Mouse (Mus musculus) neural tube, embryonic 10.5 days (tissue): ENCODE results near the gene Gstk1.

Source experiments
- DNase-seq: peaks from one replicate; pipeline ENCODE4 v3.0.0-alpha.2; 2017; ENCODE audit warnings: low spot score; ENCODE audit errors: extremely low spot score

Gstk1 gene

DNA sequence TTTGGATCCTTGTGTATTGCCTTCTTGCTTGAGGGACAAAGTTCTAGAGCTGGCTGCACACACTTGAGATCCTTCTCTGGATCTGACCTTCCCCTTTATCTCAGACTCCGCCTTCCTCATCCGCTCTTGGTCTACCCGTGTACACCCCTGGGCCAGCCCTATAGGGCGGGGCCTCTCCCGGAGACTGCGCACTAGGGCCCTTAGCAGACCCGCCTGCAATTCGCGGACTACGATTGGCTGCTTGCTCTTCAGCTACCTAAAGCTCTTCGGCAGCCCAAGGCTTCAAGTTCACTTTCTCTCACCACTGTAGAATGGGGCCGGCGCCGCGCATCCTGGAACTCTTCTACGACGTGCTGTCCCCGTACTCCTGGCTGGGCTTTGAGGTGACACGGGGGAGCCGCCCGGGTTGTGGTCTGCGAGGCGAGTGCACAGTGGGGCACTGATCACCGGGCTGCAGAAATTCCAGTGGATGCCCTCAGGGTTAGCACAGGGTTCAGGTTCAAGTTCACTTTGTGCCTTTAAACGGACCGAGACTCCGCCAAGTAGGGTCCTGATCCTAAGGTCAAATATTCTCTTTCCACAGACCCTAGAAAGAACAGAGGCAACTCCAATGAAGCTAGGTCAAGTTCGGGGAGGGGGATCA is at the start of gene Gstk1:
Gstk1 (plus strand) TSS at position 225 of the 643 bp plus-strand sequence.
- DNase-seq = peak; percentile 77

DNA sequence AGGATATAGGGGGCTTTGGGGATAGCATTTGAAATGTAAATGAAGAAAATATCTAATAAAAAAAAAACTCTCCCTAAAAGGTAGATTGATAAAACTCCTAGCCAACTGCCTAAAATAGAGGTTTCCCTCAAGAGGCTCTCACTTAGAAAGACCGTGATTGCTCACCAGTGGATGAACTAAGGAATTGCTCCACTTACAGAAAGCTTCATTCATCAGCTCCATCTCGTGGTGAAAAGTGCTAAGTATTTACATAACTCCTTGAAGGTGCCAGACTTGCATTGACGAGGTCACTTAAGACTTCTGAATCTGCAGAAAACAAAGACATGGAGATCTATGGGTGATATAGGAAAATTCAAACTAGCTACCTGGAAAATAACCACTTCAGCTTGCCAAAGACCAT is 48.0 kb upstream of the Gstk1 start:
- DNase-seq = no peak

DNA sequence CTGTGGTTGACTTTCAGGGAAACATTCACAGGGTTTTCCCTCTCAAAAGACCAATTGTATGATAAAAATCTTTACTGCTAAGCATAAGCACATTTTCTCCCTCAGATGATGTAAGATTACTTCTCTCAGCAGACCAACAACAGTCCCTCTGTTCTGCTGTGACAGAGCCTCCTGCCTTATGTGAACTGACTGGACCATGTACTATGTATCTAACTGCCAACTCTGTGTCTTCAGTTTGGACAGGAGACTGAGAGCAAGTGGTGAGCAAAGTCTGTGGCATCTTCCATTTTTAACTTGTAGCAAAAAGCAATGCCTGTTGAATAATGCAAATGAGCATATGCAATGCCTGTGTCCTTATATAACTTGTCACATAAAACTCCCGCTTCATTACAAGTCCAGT is 46.2 kb upstream of the Gstk1 start:
- no peak for DNase-seq

DNA sequence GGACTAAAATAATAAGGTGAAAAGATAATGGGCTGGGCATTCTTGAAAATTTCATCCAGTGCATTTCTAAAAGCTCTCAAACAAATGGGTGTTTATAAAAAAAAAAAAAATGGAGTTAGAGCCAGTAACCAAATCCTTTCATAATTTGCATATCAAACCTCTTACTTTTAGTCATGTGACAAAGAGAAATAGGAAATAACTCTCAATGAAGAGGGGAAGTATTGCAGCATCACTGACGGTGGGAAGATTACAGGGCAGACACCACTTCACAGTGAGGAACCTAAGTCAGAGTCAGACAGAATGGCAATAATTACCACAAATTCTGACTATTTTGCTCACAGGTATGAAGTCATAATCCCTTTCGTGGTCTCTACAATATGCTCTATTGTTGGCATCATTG is 30.7 kb upstream of the Gstk1 start, which contains the start of gene Tas2r144:
Tas2r144 (plus strand) TSS at position 301 of the 400 bp plus-strand sequence.
- DNase-seq = no peak

DNA sequence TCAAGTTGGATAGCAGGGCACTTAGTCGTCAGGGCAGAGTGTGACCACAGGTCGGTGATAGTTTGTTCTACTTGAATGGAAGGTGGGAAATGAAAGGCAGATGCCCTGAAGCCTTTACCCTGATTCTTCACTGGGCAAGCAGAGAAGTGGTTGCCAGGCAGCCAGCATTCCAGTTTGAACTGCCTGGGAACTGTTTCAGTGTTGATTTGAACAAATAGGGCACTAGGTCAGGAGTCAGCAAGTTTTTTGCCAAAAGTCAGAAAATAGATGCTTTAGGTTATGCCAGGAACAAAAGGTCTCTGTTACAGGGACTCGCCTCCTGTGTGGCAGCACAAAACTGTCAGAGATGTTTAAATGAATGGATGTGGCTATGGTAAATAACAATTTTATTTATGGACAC is 23.4 kb upstream of the Gstk1 start:
- DNase-seq = no peak

DNA sequence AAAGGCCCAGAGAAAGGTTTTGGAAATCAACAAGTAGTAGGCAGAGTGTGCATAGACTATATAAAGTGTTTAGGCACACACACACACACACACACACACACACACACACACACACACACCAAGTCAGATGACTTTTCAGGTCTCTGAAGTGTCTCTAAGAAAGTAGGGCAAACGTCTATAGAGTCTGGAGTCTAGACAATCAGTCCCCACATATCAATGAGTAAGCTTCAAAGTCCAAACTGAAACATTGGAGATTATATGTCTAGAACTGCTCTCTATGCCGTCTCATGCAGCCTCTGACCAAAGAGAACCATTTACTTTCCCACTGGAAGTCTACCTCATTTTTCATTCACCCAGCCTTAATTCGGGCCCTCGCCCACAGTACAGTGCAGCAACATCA is 20.7 kb upstream of the Gstk1 start:
- no peak for DNase-seq

DNA sequence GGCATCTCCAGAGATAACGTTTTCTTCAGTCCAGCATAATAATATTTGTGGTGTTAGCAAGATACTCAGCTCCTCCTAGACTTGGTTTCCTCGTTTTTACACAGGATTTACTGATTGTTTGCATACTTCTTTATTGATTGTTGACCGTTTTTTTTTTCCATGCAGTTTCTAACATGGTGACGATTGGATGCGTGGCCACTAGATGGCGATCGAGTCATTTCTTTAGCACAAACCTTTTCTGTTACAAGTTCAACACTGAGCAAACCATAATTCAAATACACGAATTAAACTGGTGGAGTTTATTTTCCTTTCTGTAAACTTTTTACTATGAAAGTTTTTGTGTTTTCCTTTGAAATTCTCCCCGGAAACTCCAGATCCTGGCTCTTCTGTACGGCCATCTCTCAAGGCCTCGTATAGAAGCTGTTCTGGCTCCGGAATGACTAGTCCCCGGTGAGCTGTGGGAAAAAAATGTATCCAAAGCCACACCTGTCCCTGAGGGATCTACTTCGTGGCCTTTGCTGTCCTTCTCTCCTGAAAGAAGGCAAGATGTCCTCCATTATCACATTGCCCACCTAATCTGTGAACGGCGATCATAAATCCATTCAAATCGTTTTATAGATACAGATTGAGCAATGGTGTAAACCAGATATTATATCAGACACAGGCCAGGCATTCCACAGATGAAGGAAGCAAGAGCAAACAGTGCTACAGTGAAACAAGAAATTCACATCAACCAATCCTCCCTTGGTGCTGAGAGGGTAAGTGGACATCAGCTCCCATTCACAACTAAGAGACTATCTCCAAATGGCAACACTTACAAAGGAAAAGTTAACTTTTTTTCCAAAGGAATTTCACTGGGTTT is 18.3 kb upstream of the Gstk1 start:
- DNase-seq = peak; percentile 61

DNA sequence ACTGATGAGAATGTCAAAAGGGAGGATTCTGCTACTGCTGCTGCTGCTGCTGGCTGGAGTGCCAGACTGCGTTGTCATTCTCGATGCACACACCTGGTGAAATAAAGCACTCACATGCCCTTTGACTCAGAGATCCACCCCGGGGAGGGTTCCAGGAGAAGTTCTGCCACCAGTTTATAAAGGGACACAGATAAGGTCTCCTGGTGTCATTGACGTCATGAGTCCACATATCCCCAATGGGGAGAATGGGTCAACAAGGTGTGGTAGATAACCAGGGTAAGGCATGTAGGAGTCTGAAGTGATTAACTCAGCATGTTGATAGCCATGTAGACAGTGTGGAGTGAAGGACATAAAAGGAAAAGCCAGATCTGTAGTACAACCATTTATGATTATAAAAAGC is 16.1 kb upstream of the Gstk1 start:
- DNase-seq = no peak

DNA sequence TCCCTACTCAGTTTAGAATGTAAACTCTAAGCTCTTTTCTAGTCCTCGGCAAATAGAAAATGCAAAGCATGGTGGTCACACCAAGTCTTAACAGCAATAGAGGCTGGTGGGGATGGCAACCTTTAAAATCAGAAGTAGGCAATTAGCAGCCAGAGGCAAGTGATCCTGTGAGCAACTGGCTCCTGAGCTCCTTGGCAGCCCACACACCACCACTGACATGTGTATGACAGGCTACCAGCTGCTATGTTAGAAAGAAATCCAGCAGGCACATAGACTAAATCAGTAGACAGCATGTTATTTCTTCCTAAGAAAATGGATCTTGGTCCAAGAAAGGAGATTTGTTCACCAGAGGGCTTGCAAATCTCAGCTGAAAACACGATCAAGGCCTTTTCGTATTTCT is 14.5 kb upstream of the Gstk1 start:
- no peak for DNase-seq

DNA sequence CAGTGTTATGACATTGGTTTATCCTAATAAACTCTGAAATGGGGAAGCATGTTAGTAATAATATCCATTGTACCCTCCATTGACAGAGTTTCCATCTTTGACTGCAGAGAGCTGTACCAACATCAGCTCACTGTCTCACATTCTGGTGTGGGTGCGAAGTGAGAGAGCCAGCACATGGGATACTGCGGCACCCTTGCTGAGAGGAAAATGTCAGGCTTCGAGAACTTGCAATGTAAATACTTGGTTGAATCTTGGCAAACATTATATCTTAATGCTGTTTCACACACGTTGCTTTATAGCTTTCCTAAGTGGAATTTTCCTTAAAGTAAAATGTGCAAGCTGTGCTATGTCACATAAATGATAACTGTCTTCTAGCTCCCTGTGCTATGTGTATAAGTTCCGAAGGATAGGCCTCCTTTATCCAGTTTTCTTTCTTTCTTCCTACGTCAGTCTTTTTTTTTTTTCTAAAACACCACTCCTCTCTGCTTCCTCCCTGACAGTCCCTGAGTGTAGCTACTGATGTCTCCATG is 8.4 kb upstream of the Gstk1 start:
- no peak for DNase-seq

DNA sequence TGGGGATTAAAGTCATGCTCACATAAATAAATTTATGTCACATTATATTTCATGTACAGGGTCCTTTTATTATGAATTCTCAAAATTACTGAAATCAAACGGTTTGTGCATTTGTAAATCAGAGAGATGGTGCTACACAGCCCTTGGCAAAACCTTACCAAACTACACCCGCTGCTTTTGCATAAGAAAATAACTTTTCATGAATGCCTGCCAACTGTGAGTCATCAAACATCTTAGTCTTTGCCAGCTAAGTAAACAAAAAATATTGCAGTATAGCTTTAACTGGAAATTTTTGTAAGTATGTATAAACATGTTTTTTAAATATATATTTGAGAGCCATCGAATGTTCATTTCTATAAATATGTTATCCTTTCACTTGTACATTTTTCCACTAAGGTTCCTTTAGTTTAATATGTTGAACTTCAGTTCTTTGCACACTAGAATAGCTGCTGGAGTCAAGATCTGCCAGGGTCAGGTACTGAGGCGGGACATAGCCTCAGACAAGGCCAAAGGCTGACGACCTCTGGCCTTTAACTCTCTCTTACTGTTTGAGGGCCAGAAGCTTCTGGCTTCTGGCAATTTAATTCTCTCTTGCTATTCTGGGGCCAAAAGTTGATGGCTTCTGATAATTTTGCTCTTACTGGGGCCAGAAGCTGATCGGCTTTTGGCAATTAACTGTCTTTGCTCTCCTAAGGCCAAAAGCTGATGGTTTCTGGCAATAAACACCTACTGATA is 4.3 kb upstream of the Gstk1 start:
- DNase-seq = no peak

DNA sequence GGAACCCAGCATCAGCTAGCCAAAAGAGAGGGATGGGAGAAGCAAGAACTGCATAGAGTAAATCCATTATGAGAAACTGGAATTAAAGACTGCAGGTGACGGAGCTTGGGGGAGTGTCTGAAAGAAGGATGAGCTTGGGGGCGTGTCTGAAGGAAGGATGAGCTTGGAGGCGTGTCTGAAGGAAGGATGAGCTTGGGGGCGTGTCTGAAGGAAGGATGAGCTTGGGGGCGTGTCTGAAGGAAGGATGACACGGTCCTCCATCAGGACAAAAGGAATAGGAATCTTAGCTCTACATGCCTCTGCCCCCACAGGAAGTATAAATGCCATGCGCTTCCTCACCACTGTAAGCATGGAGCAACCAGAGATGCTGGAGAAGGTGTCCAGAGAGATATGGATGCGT is 1.4 kb downstream of the Gstk1 start:
- no peak for DNase-seq

DNA sequence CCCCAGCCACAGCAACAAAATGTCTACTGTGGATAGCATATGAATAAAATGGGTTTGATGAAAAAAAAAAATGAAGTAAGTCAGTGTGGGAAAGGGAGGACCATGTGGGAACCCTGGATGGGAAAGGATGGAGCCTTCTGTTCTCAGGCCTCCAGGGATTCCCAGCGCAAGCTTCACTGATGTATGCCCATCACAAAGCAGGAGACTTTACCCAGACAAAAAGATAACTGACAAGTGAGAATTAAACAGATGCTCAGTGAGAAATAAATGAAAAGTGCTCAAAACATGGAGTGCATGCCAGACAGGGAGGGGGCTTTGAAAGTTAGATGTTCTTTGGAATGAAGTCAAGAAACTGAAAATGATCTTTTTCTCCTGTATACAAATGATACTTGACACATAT is 2.2 kb downstream of the Gstk1 start:
- no peak for DNase-seq

DNA sequence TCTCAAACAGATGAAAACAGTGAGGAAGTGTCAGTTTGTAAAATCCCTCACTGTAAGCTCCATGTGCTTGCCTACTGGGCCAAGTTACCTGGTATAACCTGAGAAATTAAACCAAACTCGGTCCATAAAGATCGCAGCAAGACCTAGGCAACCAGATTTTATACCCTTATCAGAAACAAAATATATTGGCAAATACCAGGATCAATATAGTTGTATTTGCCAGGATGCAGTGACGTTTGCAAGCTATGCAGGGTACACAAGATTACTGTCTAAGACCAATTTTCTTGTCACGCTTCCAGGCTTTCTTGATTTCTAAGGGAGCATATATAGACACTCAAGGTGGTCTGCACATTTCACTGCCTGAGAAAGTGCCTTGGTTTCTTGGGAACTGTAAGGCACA is 6.1 kb downstream of the Gstk1 start:
- DNase-seq = no peak

DNA sequence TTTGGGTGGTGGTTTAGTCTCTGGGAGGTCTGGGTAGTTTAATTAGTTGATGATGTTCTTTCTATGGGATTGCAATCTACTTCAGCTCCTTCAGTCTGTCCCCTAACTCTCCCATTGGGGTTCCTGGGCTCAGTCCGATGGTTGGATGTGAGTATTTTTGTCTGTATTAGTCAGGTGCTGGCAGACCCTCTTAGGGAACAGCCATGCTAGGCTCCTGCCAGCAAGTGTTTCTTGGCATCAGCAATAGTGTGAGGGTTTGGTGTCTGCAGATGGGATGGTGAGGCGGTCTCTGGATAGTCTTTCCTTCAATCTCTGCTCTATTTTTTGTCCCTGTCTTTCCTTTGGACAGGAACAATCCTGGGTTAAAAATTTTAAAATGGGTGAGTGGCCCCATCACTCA is 7.4 kb downstream of the Gstk1 start:
- no peak for DNase-seq

DNA sequence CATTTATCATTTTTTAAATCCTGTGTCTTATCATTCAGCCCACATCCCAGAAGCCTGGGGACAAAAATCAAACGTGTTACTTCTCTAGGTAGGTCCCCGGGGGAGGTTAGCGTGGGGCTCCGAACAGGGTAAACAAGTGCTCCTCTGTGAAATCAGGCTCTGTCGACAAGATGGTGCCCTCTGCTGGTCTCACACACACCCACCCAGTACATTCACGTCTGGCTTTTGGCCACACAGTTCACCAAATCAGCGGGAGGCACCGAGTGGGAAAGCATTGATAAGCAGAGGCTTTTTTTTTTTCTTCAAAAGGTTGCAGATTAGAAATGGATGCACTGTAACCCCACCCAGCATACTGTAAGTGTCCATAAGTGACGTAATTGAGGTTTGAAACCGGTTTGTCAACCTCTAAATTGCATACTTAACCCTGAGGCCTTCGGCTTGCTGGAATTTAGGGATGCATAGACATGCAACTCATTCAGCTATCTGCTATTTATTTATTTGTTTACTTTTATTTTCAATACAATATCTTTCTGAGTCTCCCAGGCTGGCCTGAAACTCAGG is 11.6 kb downstream of the Gstk1 start:
- DNase-seq = peak; percentile 45

DNA sequence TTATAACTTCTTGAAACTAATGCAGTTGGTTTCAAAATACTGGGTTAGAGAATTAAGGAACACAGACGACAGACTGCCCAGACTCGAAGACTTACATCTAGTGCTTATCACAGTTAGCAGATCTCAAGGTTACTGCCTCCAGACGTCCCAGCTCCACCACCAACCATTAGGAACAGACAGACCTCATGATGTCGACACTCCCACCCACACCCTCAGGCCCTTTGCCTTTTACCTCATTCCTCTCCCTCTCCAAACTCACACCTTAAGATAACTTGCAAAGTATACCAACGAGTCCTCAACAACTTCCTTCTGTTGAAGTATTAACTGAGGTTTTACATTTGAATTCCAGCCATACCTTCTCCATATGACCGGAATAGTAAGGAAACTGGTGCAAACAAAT is 14.7 kb downstream of the Gstk1 start:
- no peak for DNase-seq

DNA sequence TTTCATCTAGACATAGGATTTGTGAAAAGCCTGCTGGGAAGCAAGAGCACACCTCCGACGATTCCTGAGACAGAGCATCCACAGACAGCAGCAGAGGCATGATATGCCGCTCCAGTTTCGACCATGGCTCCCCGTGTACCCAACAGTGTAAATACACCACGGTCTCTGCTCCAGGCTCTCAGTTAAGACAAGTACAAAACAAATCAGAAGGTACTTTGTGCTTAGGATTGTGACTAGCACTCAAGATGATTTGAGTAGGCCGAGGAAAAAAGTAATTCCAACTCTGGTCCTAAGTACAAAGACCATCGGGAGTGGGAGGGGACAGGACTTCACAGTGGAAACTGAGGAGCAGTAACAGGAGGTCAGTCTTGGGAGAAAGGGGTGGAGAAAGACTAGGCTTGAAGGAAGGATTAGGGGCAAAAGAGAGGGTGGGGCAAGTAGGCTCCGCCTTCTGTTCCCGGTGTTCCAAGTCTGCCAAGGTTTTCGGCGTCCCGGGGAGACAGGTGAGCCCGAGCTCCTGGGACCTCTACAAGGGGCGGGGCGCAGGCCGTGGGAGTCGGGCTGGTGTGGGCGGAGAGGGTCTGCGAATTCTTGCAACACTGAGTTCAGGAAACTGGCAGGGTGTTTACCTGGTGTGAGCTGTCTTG is 15.9 kb downstream of the Gstk1 start, which contains the start of gene Tmem139:
Tmem139 (plus strand) TSS at position 447 of the 647 bp plus-strand sequence.
- no peak for DNase-seq

DNA sequence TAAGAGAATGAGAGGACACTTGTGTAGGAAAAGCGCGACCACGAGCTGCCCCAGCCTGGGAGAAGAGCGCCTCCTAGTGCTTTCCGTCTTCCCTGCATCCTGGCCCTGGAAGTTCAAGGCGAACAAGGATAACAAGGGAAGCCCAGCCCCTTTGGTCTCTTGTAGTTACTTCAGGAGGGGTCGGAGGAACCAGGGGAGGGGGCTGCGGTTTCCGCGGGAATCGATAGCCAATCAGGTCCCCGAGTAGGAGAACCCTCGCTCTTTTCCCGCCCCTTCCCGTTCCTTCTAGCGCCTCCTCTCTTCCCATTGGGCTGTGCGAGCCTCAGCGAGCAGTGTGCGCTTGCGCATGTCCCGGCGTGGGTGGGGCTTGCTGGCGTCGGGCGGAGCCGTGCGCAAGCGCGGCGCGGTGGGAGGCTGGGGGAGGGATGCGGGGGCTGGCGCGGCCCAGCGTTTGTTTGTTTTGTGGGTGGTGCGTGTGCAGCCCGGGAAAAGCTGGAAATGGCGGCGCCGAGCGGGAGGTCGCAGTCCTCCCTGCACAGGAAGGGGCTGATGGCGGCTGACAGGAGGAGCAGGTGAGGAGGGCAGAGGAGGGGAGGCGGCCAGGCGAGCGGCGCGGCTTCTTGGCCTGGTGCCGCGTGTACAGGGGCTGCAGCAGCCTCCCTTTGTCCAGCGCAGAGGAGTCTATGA is 19.0 kb downstream of the Gstk1 start, which contains the start of gene Casp2:
Casp2 (plus strand) TSS at position 360 of the 687 bp plus-strand sequence.
- peak; percentile 97 for DNase-seq
